Mouse (Mus musculus): ENCODE data around the gene Eif5a. TPM values are rescaled to one million over a fixed set of nuclear protein-coding genes. Genes with fewer than 3 reads are reported as not detected.

Eif5a gene
- polyA plus RNA-seq, 1 experiment, result 575 TPM

DNA sequence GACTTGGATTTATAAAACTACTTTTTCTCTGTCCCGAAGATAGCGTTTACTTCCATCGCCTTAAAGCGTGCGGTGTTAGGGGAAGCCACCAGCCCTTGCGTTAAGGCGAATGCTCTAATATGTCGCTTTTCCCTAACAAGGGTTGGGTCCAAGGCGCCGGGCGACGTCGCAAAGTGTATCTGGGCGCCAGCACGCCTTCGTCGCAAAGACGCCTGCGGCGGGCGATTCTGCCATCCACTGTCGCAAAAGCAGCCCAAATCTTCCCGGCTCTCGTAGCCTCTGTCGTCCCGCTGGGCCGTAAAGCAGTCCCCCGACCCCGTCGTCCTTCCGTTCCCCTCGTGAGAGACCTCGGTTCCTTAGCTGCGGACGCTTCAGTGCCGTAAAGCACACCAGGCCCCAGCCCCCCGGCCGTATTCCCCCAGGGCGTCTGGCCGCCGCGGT, 20.3 kb downstream of the Eif5a start:
- Histone ChIP-seq H3K27ac (ENCODE audit: insufficient read depth, low read depth, low read length) (peak overlapping the region; percentile 96), H3K4me1 (ENCODE audit: control insufficient read depth, insufficient read depth, low read length) (peaks cover 3% of the 10 kb centered on the region; the same call in 1 of the 2 replicates), H3K27me3 (replicated peaks; ENCODE audit: control insufficient read depth, insufficient read depth, low read length) (no peaks in the 10 kb centered on the region), H3K36me3 (ENCODE audit: control insufficient read depth, insufficient read depth, low read length) (no peaks in the 10 kb centered on the region), H3K4me3 (ENCODE audit: insufficient read depth, low read depth, low read length) (peak overlapping the region; percentile 67)
- under 1% methylated on average over 42 of the region's 42 CpGs for WGBS
- no peak for TF ChIP-seq CTCF (conservative IDR thresholded peaks at IDR 0.05; ENCODE audit: insufficient read depth, insufficient read length, low read depth, low read length)
- peak; percentile 98 for DNase-seq

DNA sequence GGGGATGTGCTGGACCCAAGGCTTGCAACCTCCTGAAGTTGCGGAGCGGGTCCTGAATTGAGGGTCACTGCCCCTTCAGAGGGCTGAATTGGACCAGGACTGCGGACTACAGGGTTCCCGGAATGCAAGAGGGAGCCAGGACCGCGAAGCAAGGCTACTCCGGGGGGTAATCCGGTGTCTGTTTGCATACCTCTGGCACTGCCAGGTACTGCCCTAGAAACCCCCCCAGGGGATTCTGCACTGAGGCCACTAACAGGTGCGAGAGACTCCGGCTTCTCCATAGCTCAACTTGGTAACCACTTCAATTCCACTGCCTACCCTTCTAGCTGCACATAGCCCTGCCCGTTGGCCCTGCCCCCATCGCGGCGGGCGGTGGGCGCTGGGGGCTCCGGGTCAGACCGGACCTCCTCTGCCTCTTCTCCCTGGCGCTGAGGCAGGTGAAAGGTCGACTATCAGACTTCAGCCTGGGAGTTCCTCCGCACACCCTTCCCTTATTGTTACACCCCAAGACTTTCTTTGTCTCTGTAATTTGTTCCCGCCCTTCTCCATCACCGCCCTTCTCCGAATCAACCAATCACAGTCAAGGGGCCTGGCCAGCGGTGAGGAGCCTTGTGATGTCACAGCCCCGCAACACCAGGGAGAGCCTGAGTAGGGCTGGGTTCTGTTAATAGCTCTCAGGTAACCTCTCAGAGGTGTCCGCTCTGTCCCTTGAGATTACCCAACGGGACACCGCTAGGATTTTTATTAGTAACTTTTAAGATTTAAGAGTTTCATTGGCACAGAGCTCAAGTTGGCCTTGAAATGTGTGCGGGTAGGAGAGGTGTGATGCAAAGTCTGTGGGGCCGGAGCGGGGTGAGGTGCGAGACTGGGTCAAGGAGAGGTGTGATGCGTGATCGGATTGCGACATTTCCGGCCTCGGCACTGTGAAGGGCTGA, 21.0 kb downstream of the Eif5a start, which contains the start of the genes 2810408A11Rik and Neurl4:
Gene 2810408A11Rik (minus strand): TSS at position 517 of the 935 bp plus-strand sequence.
Gene Neurl4 (plus strand): TSS at position 602 of the 935 bp plus-strand sequence.
- peaks cover 3% of the 10 kb centered on the region; the same call in 1 of the 2 replicates for H3K4me1 ChIP-seq (ENCODE audit: control insufficient read depth, insufficient read depth, low read length)
- H3K4me3 ChIP-seq (ENCODE audit: insufficient read depth, low read depth, low read length), result peak within 1 kb of the TSS; percentile 67
- peak; percentile 97 for DNase-seq
- peak within 1 kb of the TSS; percentile 96 for H3K27ac ChIP-seq (ENCODE audit: insufficient read depth, low read depth, low read length)
- H3K36me3 ChIP-seq (ENCODE audit: control insufficient read depth, insufficient read depth, low read length), result no peaks in the 10 kb centered on the region
- TF ChIP-seq CTCF (conservative IDR thresholded peaks at IDR 0.05; ENCODE audit: insufficient read depth, insufficient read length, low read depth, low read length) (no peak), POLR2A (IDR thresholded peaks at IDR 0.05; ENCODE audit: low read depth, low read length) (peak; percentile 59)
- no peaks in the 10 kb centered on the region for H3K27me3 ChIP-seq (replicated peaks; ENCODE audit: control insufficient read depth, insufficient read depth, low read length)
- under 1% methylated on average over 38 of the region's 38 CpGs for WGBS

- peaks cover 3% of the 10 kb centered on the region; the same call in 1 of the 2 replicates for H3K4me1 ChIP-seq (ENCODE audit: control insufficient read depth, insufficient read depth, low read length)
- H3K36me3 ChIP-seq (ENCODE audit: control insufficient read depth, insufficient read depth, low read length), result no peaks in the 10 kb centered on the region
- DNase-seq, result peak; percentile 66
- TF ChIP-seq CTCF (conservative IDR thresholded peaks at IDR 0.05; ENCODE audit: insufficient read depth, insufficient read length, low read depth, low read length), result no peak
- TF ChIP-seq POLR2A (IDR thresholded peaks at IDR 0.05; ENCODE audit: low read depth, low read length), result no peak
- no peak overlapping the region for H3K4me3 ChIP-seq (ENCODE audit: insufficient read depth, low read depth, low read length)
- no peaks in the 10 kb centered on the region for H3K27me3 ChIP-seq (replicated peaks; ENCODE audit: control insufficient read depth, insufficient read depth, low read length)
- H3K27ac ChIP-seq (ENCODE audit: insufficient read depth, low read depth, low read length), result no peak overlapping the region
- WGBS, result 19% methylated on average over 4 of the region's 4 CpGs
These were observed 21.9 kb downstream of the Eif5a start for GRCm38 (mm10) chr11:69899870-69900269.

DNA sequence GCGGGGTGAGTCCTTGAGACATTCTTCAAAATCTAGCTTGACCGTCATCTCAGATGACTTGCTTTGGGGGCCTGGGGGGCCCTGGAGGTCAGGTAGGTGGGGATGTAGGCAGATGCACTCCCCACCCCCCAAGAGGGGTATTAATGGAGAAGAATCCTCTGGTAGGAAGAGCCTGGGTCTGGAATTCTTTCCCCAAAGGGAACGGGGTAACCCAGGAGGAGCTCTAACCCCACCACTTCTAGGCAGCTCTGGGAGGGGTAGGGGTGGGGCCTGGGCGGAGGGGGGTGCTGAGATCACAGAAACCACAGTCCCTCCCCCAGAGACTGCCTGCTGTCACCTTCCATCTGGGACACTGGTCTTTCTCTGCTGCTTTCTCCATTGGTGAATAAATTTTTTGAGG, 26.5 kb downstream of the Eif5a start, which contains the start of gene Acap1:
Gene Acap1 (minus strand): TSS at position 249 of the 400 bp plus-strand sequence.
- no peak within 1 kb of the TSS for H3K4me3 ChIP-seq (ENCODE audit: insufficient read depth, low read depth, low read length)
- no peak within 1 kb of the TSS for H3K27ac ChIP-seq (ENCODE audit: insufficient read depth, low read depth, low read length)
- no peaks in the 10 kb centered on the region for H3K27me3 ChIP-seq (replicated peaks; ENCODE audit: control insufficient read depth, insufficient read depth, low read length)
- H3K4me1 ChIP-seq (ENCODE audit: control insufficient read depth, insufficient read depth, low read length), result peaks cover 3% of the 10 kb centered on the region; the same call in 1 of the 2 replicates
- no peak for TF ChIP-seq POLR2A (IDR thresholded peaks at IDR 0.05; ENCODE audit: low read depth, low read length)
- TF ChIP-seq CTCF (conservative IDR thresholded peaks at IDR 0.05; ENCODE audit: insufficient read depth, insufficient read length, low read depth, low read length), result no peak
- no peaks in the 10 kb centered on the region for H3K36me3 ChIP-seq (ENCODE audit: control insufficient read depth, insufficient read depth, low read length)
- WGBS, result 76% methylated on average over 4 of the region's 4 CpGs
- DNase-seq, result no peak

DNA sequence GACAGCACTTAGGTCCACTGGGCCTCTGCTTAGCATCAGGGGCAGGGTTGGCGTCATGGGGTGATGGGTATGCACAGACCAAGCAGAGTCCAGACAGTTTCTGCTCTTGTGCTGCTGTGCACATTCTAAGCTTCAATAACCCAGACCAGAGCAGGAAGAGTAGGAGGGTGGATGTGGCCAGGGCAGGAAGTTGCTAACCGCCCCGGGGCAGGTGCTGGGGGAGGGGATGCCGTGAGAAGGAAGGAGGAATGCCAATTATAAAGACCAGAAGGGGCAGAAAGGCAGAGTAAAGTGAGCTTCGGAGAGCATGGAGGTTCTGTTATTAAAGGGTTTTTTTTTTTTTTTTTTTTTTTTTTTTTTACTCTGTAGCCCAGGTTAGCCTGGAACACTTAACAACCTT, 27.1 kb downstream of the Eif5a start:
- Histone ChIP-seq H3K36me3 (ENCODE audit: control insufficient read depth, insufficient read depth, low read length) (no peaks in the 10 kb centered on the region), H3K4me3 (ENCODE audit: insufficient read depth, low read depth, low read length) (no peak overlapping the region), H3K27me3 (replicated peaks; ENCODE audit: control insufficient read depth, insufficient read depth, low read length) (no peaks in the 10 kb centered on the region), H3K4me1 (ENCODE audit: control insufficient read depth, insufficient read depth, low read length) (0 out of 2 replicates have a peak, but pooled peaks cover under 1% of the 10 kb centered on the region), H3K27ac (ENCODE audit: insufficient read depth, low read depth, low read length) (no peak overlapping the region)
- no peak for DNase-seq
- TF ChIP-seq CTCF (conservative IDR thresholded peaks at IDR 0.05; ENCODE audit: insufficient read depth, insufficient read length, low read depth, low read length) (no peak), POLR2A (IDR thresholded peaks at IDR 0.05; ENCODE audit: low read depth, low read length) (no peak)
- 61% methylated on average over 5 of the region's 5 CpGs for WGBS

DNA sequence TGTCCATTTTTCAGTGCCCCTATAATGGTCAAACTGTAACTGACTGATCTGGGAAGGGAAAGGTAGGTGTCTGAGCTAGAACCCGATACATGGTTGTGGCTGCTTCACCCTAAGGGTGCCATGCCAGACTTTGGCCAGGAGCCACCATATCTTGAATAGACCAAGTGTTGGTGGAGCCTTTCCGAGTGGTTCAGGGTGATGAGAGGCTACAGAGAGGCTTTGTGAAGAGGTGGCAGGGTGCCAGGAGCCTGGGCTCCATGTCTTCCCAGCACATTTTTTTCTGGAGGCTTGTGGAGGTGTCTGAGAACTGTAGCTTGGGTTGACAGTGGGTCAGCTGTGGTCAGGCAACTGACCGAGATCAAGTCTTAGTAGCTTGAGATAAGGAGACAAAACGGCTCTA, 30.3 kb downstream of the Eif5a start:
- Histone ChIP-seq H3K27me3 (replicated peaks; ENCODE audit: control insufficient read depth, insufficient read depth, low read length) (no peaks in the 10 kb centered on the region), H3K4me1 (ENCODE audit: control insufficient read depth, insufficient read depth, low read length) (no peaks in the 10 kb centered on the region; the same call in 1 of the 2 replicates), H3K4me3 (ENCODE audit: insufficient read depth, low read depth, low read length) (no peak overlapping the region), H3K36me3 (ENCODE audit: control insufficient read depth, insufficient read depth, low read length) (no peaks in the 10 kb centered on the region), H3K27ac (ENCODE audit: insufficient read depth, low read depth, low read length) (no peak overlapping the region)
- TF ChIP-seq POLR2A (IDR thresholded peaks at IDR 0.05; ENCODE audit: low read depth, low read length) (no peak), CTCF (conservative IDR thresholded peaks at IDR 0.05; ENCODE audit: insufficient read depth, insufficient read length, low read depth, low read length) (no peak)
- no peak for DNase-seq
- WGBS, result 74% methylated on average over 4 of the region's 4 CpGs

All from kidney, adult 2 months (tissue).